Mouse (Mus musculus) liver, adult 2 months (tissue): Measurements from ENCODE around the gene Fkbp10.

Experiments
- CTCF ChIP-seq: fragments of 200-500 bp; IDR thresholded peaks from 2 replicates; pipeline ENCODE4 v1.5.1; 2011; ENCODE audit warnings: low read depth, low read length, control low read depth
- POLR2A ChIP-seq: fragments of 200-500 bp; IDR thresholded peaks from 2 replicates; pipeline ENCODE4 v1.6.1; 2011; ENCODE audit warnings: low read length, control low read depth; ENCODE audit not compliant: insufficient read depth; ENCODE audit errors: extremely low read depth

GRCm38 (mm10) chr11:100428612-100429199 is 13.2 kb downstream of the Fkbp10 start:
- TF ChIP-seq CTCF (no peak), POLR2A (no peak)
